Mouse (Mus musculus) gastrocnemius, postnatal 36 days (tissue): ENCODE results near the gene Arhgef12. TPM values are rescaled to one million over a fixed set of nuclear protein-coding genes. Genes with fewer than 3 reads are reported as not detected.
"Not testable (repeated sequence)": the region's sequence is repeated elsewhere in the genome, so short reads cannot be mapped to it uniquely, and the experiment has no call there.

Experiments
- DNase-seq, 2 experiments: peaks; one replicate each; pipeline ENCODE4 v3.0.0; 2022
- intact Hi-C: fragments of 180-260 bp; cut with DNase I; formaldehyde crosslinking; loops from one replicate; pipeline ENCODE4 v1.15.1; 2025
- total RNA-seq, 2 experiments: library from RNA; stranded (reverse); gene quantifications; 2 replicates each; pipeline ENCODE4 v1.2.3; 2021

Gene Arhgef12
- total RNA-seq, 2 experiments from 2014 or later = 44.9 to 45.2 TPM

GRCm38 (mm10) chr9:43014886-43015285, 92.2 kb downstream of the Arhgef12 start:
- no peak for DNase-seq
- intact Hi-C loops = no loop called here

GRCm38 (mm10) chr9:43012541-43012940, 94.5 kb downstream of the Arhgef12 start:
- DNase-seq = no peak
- intact Hi-C loops = no loop called here

GRCm38 (mm10) chr9:43011061-43011460, 96.0 kb downstream of the Arhgef12 start:
- intact Hi-C loops = no loop called here
- DNase-seq = peak in 1 of 2 experiments; percentile 17

- DNase-seq = no peak
- intact Hi-C loops = loop anchor here (10.0 kb wide), 1 partner anchor 281 kb away; no protein-coding TSS in a partner anchor
These were observed 103.2 kb downstream of the Arhgef12 start for GRCm38 (mm10) chr9:43003881-43004280.

- DNase-seq = no peak
- intact Hi-C loops = loop anchor here (10.0 kb wide), 1 partner anchor 282 kb away; no protein-coding TSS in a partner anchor
These were observed 104.0 kb downstream of the Arhgef12 start for GRCm38 (mm10) chr9:43003017-43003416.

GRCm38 (mm10) chr9:43000595-43001250, 106.3 kb downstream of the Arhgef12 start:
- intact Hi-C loops = loop anchor here (1.0 to 10.0 kb wide), 3 partner anchors 106 to 284 kb away; partner anchors contain the start of gene Arhgef12
- DNase-seq = no peak

- intact Hi-C loops = loop anchor here (1.0 to 10.0 kb wide), 3 partner anchors 107 to 285 kb away; partner anchors contain the start of gene Arhgef12
- no peak for DNase-seq
These were observed 107.0 kb downstream of the Arhgef12 start for GRCm38 (mm10) chr9:43000070-43000469.

GRCm38 (mm10) chr9:42997526-42997925, 109.5 kb downstream of the Arhgef12 start:
- intact Hi-C loops = no loop called here

GRCm38 (mm10) chr9:42995298-42995697, 111.7 kb downstream of the Arhgef12 start:
- no peak for DNase-seq
- intact Hi-C loops = no loop called here

More at GRCm38 (mm10) chr9:42997526-42997925, 109.5 kb downstream of the Arhgef12 start:
- DNase-seq = no peak

- DNase-seq = no peak
- intact Hi-C loops = no loop called here
These were observed 112.3 kb downstream of the Arhgef12 start for GRCm38 (mm10) chr9:42994708-42995107.

GRCm38 (mm10) chr9:42993659-42994058, 113.4 kb downstream of the Arhgef12 start:
- intact Hi-C loops = no loop called here
- no peak for DNase-seq

- intact Hi-C loops = no loop called here
- DNase-seq = no peak
These were observed 119.1 kb downstream of the Arhgef12 start for GRCm38 (mm10) chr9:42987988-42988387.

GRCm38 (mm10) chr9:42968894-42969521, 138.0 kb downstream of the Arhgef12 start:
- no peak for DNase-seq
- intact Hi-C loops = no loop called here

- DNase-seq = no peak
- intact Hi-C loops = no loop called here
These were observed 139.3 kb downstream of the Arhgef12 start for GRCm38 (mm10) chr9:42967731-42968130.

- intact Hi-C loops, DNase-seq: not testable (repeated sequence)
These were observed 142.2 kb downstream of the Arhgef12 start for GRCm38 (mm10) chr9:42964809-42965208.

GRCm38 (mm10) chr9:42964366-42964765, 142.7 kb downstream of the Arhgef12 start:
- no peak for DNase-seq
- intact Hi-C loops = no loop called here

- no peak for DNase-seq
- intact Hi-C loops = no loop called here
These were observed 144.5 kb downstream of the Arhgef12 start for GRCm38 (mm10) chr9:42962506-42962905.

- no peak for DNase-seq
- intact Hi-C loops = no loop called here
These were observed 148.6 kb downstream of the Arhgef12 start for GRCm38 (mm10) chr9:42958401-42958800.

- DNase-seq = no peak
- intact Hi-C loops = no loop called here
These were observed 158.7 kb downstream of the Arhgef12 start for GRCm38 (mm10) chr9:42948381-42948780.

- intact Hi-C loops = loop anchor here (2.0 kb wide), 2 partner anchors 156 to 618 kb away; no protein-coding TSS in a partner anchor
- no peak for DNase-seq
These were observed 161.9 kb downstream of the Arhgef12 start for GRCm38 (mm10) chr9:42945174-42945573.

- intact Hi-C loops = loop anchor here (1.0 to 5.0 kb wide), 4 partner anchors 156 to 618 kb away; no protein-coding TSS in a partner anchor
- DNase-seq = peak; percentile 79 to 85
These were observed 162.5 kb downstream of the Arhgef12 start for GRCm38 (mm10) chr9:42944536-42945006.
